Mouse (Mus musculus) forebrain, embryonic 11.5 days (tissue): ENCODE measurements around the gene Tnr. TPM values are rescaled to one million over a fixed set of nuclear protein-coding genes. Genes with fewer than 3 reads are reported as not detected.

Experiments used
- ATAC-seq: fragments of 200-750 bp; cut with Nextera tagmentation; replicated peaks from 2 replicates; pipeline ENCODE4 v1.8.0; 2017; ENCODE audit warnings: moderate TSS enrichment; ENCODE audit not compliant: low FRiP score
- DNase-seq: peaks from one replicate; pipeline ENCODE4 v3.0.0-alpha.2; 2017; ENCODE audit warnings: low spot score
- H3K27ac ChIP-seq: fragments of 300-500 bp; sonication (generic); 2 replicates; pipeline ENCODE4 v1.5.1; 2014; ENCODE audit warnings: low read depth, low read length
- H3K27me3 ChIP-seq: fragments of 300-500 bp; sonication (generic); 2 replicates; pipeline ENCODE4 v1.6.1; 2014; ENCODE audit warnings: mild to moderate bottlenecking, low read length, mixed read lengths; ENCODE audit not compliant: control insufficient read depth, insufficient read depth
- H3K36me3 ChIP-seq: fragments of 300-500 bp; sonication (generic); 2 replicates; pipeline ENCODE4 v1.6.1; 2014; ENCODE audit warnings: mild to moderate bottlenecking, low read length, moderate library complexity, mixed read lengths; ENCODE audit not compliant: control insufficient read depth, insufficient read depth
- H3K4me1 ChIP-seq: fragments of 300-500 bp; sonication (generic); replicated peaks from 2 replicates; pipeline ENCODE4 v1.6.1; 2014; ENCODE audit warnings: low read length, mixed read lengths; ENCODE audit not compliant: control insufficient read depth, insufficient read depth
- H3K4me2 ChIP-seq: fragments of 300-500 bp; sonication (generic); 2 replicates; pipeline ENCODE4 v1.6.1; 2014; ENCODE audit warnings: low read depth, mild to moderate bottlenecking, low read length, moderate library complexity, mixed read lengths; ENCODE audit not compliant: severe bottlenecking
- H3K4me3 ChIP-seq: fragments of 300-500 bp; sonication (generic); 2 replicates; pipeline ENCODE4 v1.5.1; 2014; ENCODE audit warnings: low read depth, low read length
- H3K9ac ChIP-seq: fragments of 300-500 bp; sonication (generic); 2 replicates; pipeline ENCODE4 v1.6.1; 2014; ENCODE audit warnings: low read length
- H3K9me3 ChIP-seq: fragments of 300-500 bp; sonication (generic); 2 replicates; pipeline ENCODE4 v1.6.1; 2016; ENCODE audit warnings: low read length, mixed read lengths; ENCODE audit not compliant: control insufficient read depth
- whole genome bisulfite sequencing: fragments of 180-500 bp; shearing (Covaris S2); extraction: QIAGEN DNeasy Blood & Tissue Kit; methylation state at CpG from one replicate; pipeline ENCODE4 v1.1.7; 2014; 5-methylcytosine and 5-hydroxymethylcytosine counted together
- polyA plus RNA-seq: library from polyadenylated mRNA; unstranded; fragments of >200 nt; fragmentation: Nextera tagmentation; extraction: Ambion mirVana; gene quantifications from 2 replicates; pipeline ENCODE4 v1.2.1, GENCODE M21; 2014

Tnr gene
- polyA plus RNA-seq, 1 experiment from 2014 or later: 0.77 TPM

DNA sequence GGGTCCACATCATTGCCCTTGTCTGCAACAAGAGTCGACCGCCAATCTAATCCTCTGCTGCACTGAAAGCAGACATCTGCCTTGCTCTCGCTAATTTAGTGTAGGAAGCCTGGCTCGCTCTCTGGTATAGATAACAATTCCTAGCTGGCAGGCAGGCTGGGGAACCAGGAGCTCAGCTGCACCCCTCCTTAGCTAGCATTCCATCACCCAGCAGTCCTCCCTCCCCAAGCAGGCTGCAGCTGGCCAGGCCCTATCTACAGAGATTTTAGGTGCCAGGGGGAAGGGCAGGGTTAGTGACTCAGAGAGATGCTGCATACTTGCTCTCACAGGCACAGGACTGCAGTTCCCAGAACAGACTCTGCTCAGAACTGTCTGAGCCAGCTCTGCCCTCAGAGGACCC is 5.9 kb upstream of the Tnr start:
- Histone ChIP-seq H3K4me1 (no peaks in the 10 kb centered on the region), H3K9ac (no peak overlapping the region), H3K27me3 (no peaks in the 10 kb centered on the region), H3K4me3 (no peak overlapping the region), H3K4me2 (no peak overlapping the region), H3K27ac (no peak overlapping the region), H3K36me3 (no peaks in the 10 kb centered on the region), H3K9me3 (no peaks in the 10 kb centered on the region)
- DNase-seq (no peak), ATAC-seq (no peak)
- 33% methylated on average over 4 of the region's 4 CpGs for WGBS

DNA sequence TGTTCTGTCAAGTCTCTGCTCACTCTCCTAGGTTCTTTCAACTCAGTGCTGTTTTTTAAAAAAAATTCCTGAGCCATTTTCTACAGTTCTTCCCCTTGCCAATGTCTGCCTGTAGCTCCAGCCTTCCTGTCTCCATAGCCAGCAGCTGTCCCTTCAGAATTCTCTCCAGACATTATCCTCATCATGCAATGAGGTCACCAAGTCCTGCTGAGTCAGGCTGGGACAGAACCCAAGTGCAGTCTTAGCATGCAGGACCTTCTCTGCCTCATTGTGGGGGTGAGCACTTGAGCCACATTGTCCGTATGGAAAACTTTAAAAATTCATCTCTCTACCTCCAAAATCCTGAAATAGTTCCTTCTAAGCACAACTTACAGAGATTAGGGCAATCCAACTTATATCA is 4.4 kb upstream of the Tnr start:
- DNase-seq: no peak
- Histone ChIP-seq H3K9ac (no peak overlapping the region), H3K4me2 (no peak overlapping the region), H3K9me3 (no peaks in the 10 kb centered on the region), H3K36me3 (no peaks in the 10 kb centered on the region), H3K4me3 (no peak overlapping the region), H3K27ac (no peak overlapping the region), H3K27me3 (no peaks in the 10 kb centered on the region), H3K4me1 (no peaks in the 10 kb centered on the region)
- WGBS: 81% methylated on average over 1 of the region's 1 CpGs
- ATAC-seq: no peak

DNA sequence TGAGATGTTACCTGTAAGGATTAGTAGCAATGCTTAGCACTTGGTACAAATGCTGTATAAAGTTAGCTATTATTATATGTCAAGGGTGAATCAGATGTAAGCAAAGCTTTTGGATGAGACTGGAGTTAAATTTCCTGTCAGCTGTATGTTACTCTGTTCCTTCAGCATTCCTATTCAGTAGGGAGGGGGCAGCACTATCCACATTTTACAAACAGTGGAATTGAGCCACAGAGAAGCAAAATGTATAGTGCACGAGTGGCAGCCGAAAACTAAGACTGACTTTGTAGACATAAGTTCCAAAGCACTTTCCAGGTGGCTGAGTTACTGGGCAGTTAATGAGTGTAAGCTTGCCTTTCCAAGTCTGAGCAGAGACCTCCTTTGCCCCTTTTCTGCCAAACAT is 500 bp upstream of the Tnr start:
- no peak for ATAC-seq
- no peaks in the 10 kb centered on the region for H3K36me3 ChIP-seq
- H3K9me3 ChIP-seq: no peaks in the 10 kb centered on the region
- 63% methylated on average over 2 of the region's 2 CpGs for WGBS
- no peaks in the 10 kb centered on the region; the same call in 1 of the 2 replicates for H3K4me1 ChIP-seq
- H3K27ac ChIP-seq: no peak overlapping the region
- no peak overlapping the region for H3K4me3 ChIP-seq
- no peak for DNase-seq
- no peak overlapping the region for H3K9ac ChIP-seq
- no peaks in the 10 kb centered on the region for H3K27me3 ChIP-seq
- H3K4me2 ChIP-seq: no peak overlapping the region

DNA sequence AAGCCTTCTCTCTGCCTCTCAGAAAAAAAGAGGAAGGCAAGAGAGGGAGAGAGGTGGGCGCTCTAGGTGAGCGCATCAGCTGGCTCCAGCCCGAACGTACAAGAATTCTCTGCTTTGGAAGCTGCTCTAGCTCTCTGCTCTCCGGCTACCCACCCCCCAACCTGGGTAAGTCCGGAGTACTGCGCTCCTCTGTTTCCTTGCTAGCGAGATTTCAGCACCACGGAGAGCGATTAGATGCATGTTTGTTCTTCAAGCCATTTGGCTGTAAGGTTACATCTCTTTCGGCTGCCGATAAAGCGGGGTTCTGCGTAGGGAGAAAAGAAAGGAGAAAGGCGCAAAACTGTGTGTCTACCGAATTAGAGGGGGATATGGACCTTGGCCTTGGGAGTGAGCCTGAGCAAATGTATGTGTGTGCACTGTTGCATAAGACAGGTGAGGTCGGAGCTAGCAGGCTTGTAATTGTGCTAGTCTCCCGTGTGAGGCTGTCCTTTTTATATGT is 531 bp downstream of the Tnr start:
- peak; percentile 88 for DNase-seq
- peak; percentile 85 for ATAC-seq
- no peak overlapping the region for H3K27ac ChIP-seq
- H3K9me3 ChIP-seq: no peaks in the 10 kb centered on the region
- WGBS: under 1% methylated on average over 18 of the region's 18 CpGs
- peak overlapping the region; percentile 44 for H3K4me2 ChIP-seq
- no peaks in the 10 kb centered on the region for H3K36me3 ChIP-seq
- no peaks in the 10 kb centered on the region; the same call in 1 of the 2 replicates for H3K4me1 ChIP-seq
- H3K4me3 ChIP-seq: peak overlapping the region; percentile 19
- no peaks in the 10 kb centered on the region for H3K27me3 ChIP-seq
- no peak overlapping the region for H3K9ac ChIP-seq

DNA sequence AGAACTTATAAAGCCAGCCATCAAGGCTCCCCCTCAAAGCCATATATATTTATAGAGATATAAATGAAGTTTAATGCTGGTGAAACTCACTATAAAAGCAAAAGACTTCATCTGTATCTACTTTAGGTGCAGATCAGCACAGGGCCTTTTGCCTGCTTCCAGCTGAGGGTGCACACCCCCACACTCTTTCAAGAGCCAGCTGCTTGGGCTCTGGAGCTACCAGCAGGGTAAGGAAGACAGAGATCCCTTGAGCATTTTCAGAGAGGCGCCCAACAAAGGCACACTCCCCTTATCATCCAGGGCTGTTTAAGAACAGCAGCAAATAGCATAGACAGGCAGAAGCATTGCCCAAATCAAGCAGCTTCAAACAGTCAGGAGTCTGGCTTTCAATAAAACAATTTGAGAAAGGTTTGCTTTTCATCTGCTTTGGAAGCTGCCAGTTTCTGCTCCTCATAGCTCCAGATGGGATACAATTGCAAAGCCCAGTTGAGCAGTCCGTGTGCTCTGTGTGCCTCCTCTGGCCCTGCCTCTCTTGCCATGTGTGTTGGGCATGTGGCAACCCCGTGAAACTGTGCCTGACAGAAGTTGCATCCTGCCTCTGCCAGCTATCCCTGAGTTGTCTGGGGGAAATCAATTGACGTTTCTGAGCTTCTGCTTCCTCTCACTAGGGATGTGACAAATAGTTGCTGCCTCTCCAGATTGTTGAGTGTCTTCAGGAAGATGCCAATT is 9.4 kb downstream of the Tnr start:
- H3K4me2 ChIP-seq: no peak overlapping the region
- WGBS: 44% methylated on average over 4 of the region's 4 CpGs
- H3K4me1 ChIP-seq: peaks cover 5% of the 10 kb centered on the region; the same call in 1 of the 2 replicates
- no peaks in the 10 kb centered on the region for H3K27me3 ChIP-seq
- H3K9ac ChIP-seq: no peak overlapping the region
- H3K4me3 ChIP-seq: no peak overlapping the region
- DNase-seq (no peak), ATAC-seq (no peak)
- H3K36me3 ChIP-seq: no peaks in the 10 kb centered on the region
- no peaks in the 10 kb centered on the region for H3K9me3 ChIP-seq
- H3K27ac ChIP-seq: no peak overlapping the region

DNA sequence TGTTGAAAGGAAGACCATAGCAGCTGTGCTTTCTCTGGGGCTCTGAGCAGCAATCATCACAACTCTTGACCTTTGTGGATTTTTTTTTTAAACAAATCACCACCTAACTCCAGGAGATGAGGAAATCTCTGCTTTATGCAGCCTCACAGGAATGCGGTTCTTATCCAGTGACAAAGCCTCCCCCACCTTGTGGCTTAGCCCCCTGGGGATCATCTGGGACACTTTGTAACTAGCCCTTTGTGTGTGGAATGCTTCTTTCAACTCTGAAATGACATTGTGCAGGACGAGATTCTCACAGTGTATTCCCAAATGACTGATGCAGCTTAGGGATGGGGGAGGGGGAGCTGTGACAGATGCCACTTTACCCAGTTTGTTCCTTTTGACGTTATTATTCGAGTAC is 12.0 kb downstream of the Tnr start:
- Histone ChIP-seq H3K9me3 (no peaks in the 10 kb centered on the region), H3K4me3 (no peak overlapping the region), H3K4me1 (peaks cover 7% of the 10 kb centered on the region; the same call in 1 of the 2 replicates), H3K4me2 (no peak overlapping the region), H3K27ac (no peak overlapping the region), H3K36me3 (no peaks in the 10 kb centered on the region), H3K9ac (no peak overlapping the region), H3K27me3 (no peaks in the 10 kb centered on the region)
- DNase-seq (no peak), ATAC-seq (no peak)
- WGBS: 2% methylated on average over 4 of the region's 4 CpGs

DNA sequence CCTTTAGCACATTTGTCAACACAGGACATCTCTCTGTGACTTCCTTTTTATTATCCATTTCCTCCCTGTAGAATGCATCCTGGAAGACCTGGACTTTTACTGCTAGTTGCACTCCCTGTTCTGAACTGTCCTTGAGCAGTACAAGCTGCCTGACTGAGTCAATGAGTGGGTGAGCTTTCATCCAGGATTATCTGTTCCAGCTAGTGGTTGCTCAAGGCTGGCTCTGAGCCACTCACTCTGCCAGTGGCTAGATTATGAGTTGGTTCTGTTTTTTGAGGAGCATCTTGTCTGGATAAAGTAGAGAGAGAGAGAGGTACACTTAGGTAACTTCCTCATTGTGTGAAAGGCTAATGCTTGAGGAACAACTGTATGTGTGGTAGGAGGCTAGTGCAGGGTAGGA is 14.0 kb downstream of the Tnr start:
- H3K27me3 ChIP-seq: no peaks in the 10 kb centered on the region
- no peaks in the 10 kb centered on the region for H3K36me3 ChIP-seq
- H3K4me3 ChIP-seq: no peak overlapping the region
- H3K4me1 ChIP-seq: peaks cover 7% of the 10 kb centered on the region; the same call in 1 of the 2 replicates
- no peak for DNase-seq
- H3K9ac ChIP-seq: no peak overlapping the region
- no peak overlapping the region for H3K4me2 ChIP-seq
- H3K27ac ChIP-seq: no peak overlapping the region
- no peaks in the 10 kb centered on the region for H3K9me3 ChIP-seq
- 0 out of 2 replicates have a peak, but pooled peaks have one; percentile 25 for ATAC-seq

DNA sequence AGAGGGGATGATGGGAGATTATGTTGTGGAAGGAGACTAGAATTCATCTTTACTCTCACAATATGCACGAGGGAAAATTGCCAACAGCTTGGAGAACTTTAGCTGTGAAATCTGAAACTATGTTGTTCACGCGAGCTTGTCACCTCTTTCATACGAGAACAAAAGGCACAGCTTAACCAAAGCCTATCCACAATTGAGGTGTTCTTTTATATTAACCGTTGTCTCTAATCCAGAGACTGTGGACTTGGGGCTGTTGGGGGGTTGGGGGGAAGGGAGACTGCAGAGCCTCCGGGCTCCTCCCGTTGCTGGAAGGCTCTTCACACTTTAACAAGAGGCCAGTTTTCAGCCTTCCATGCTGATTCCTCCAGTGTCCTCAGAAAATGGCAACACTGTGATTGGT is 14.5 kb downstream of the Tnr start:
- H3K4me3 ChIP-seq: no peak overlapping the region
- DNase-seq: no peak
- H3K36me3 ChIP-seq: no peaks in the 10 kb centered on the region
- no peak overlapping the region for H3K4me2 ChIP-seq
- ATAC-seq: peak; percentile 49; the same call in 1 of the 2 replicates
- no peaks in the 10 kb centered on the region for H3K9me3 ChIP-seq
- 13% methylated on average over 7 of the region's 7 CpGs for WGBS
- H3K9ac ChIP-seq: no peak overlapping the region
- H3K27me3 ChIP-seq: no peaks in the 10 kb centered on the region
- no peak overlapping the region for H3K27ac ChIP-seq
- H3K4me1 ChIP-seq: peaks cover 7% of the 10 kb centered on the region; the same call in 1 of the 2 replicates
